Mouse (Mus musculus): Measurements from ENCODE around the gene Gm3149. TPM values are rescaled to one million over a fixed set of nuclear protein-coding genes. Genes with fewer than 3 reads are reported as not detected.
"Not testable (repeated sequence)": the region's sequence is repeated elsewhere in the genome, so short reads cannot be mapped to it uniquely, and the experiment has no call there.

Gm3149 gene
- not detected in 2 replicates for polyA plus RNA-seq (2014; fragmentation: Nextera tagmentation; extraction: Ambion mirVana)

GRCm38 (mm10) chr14:4316983-4317382 is at the start of gene Gm3149:
TSS of gene Gm3149 (plus strand) at chr14:4317283.
- H3K4me3 ChIP-seq (replicated peaks; ENCODE audit: low read depth, low read length); H3K4me2 ChIP-seq (ENCODE audit: low read length); H3K27me3 ChIP-seq (ENCODE audit: control insufficient read depth, insufficient read depth, low read length); H3K36me3 ChIP-seq (ENCODE audit: control insufficient read depth, insufficient read depth, low read length); H3K9me3 ChIP-seq (ENCODE audit: control insufficient read depth, low read length); DNase-seq; H3K27ac ChIP-seq (replicated peaks; ENCODE audit: low read depth, low read length); ATAC-seq (ENCODE audit: low FRiP score, low TSS enrichment); H3K9ac ChIP-seq (replicated peaks; ENCODE audit: low read length); H3K4me1 ChIP-seq (ENCODE audit: control insufficient read depth, insufficient read depth, low read length): not testable (repeated sequence)
- no CpG with 5 or more reads among the region's 1 CpGs for WGBS

GRCm38 (mm10) chr14:4269238-4269950 is 47.7 kb upstream of the Gm3149 start:
- not testable (repeated sequence) for H3K9me3 ChIP-seq (ENCODE audit: control insufficient read depth, low read length); H3K27me3 ChIP-seq (ENCODE audit: control insufficient read depth, insufficient read depth, low read length); H3K9ac ChIP-seq (replicated peaks; ENCODE audit: low read length); H3K27ac ChIP-seq (replicated peaks; ENCODE audit: low read depth, low read length); H3K4me2 ChIP-seq (ENCODE audit: low read length); H3K36me3 ChIP-seq (ENCODE audit: control insufficient read depth, insufficient read depth, low read length); DNase-seq; ATAC-seq (ENCODE audit: low FRiP score, low TSS enrichment); H3K4me3 ChIP-seq (replicated peaks; ENCODE audit: low read depth, low read length); H3K4me1 ChIP-seq (ENCODE audit: control insufficient read depth, insufficient read depth, low read length)
- WGBS = 81% methylated on average over 2 of the region's 2 CpGs

GRCm38 (mm10) chr14:4279828-4280227 is 37.3 kb upstream of the Gm3149 start:
- WGBS = 91% methylated on average over 2 of the region's 3 CpGs
- H3K4me2 ChIP-seq (ENCODE audit: low read length); H3K36me3 ChIP-seq (ENCODE audit: control insufficient read depth, insufficient read depth, low read length); H3K4me1 ChIP-seq (ENCODE audit: control insufficient read depth, insufficient read depth, low read length); ATAC-seq (ENCODE audit: low FRiP score, low TSS enrichment); H3K27ac ChIP-seq (replicated peaks; ENCODE audit: low read depth, low read length); H3K9me3 ChIP-seq (ENCODE audit: control insufficient read depth, low read length); H3K4me3 ChIP-seq (replicated peaks; ENCODE audit: low read depth, low read length); H3K9ac ChIP-seq (replicated peaks; ENCODE audit: low read length); DNase-seq; H3K27me3 ChIP-seq (ENCODE audit: control insufficient read depth, insufficient read depth, low read length): not testable (repeated sequence)

DNA sequence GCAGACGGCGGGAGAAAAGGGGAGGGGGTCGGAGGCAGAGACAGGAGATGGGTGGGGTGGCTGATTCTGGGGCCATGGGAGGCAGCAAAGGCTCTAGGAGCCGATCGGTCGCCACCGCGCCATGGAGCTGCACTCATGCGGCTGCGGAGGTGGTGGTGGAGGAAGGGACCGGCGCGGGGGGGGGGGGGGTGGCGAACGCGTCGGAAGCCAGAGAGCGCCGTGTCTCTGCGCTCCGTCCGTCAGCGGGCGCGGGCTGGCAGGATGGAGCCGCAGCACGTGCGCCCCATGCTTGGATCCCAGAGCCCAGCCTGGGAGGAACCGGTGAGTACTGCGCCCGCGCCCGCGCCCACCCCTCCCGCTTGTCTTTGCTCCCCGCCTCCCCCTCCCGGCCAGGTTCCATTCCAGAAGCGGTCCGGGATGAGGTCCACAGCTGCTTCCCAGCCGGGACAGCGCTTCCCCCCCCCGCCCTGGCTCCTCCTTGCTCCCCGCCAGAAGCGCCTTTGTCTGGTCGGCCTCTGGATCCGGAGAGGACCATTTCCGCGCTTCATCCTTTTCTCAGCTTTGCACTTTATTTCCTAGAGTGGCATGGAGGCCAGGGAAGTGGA is 17.5 kb downstream of the Gm3149 start, which contains the start of gene 2610042L04Rik:
2610042L04Rik (plus strand) TSS at position 288 of the 605 bp plus-strand sequence.
- ATAC-seq (ENCODE audit: low FRiP score, low TSS enrichment); H3K9me3 ChIP-seq (ENCODE audit: control insufficient read depth, low read length); H3K36me3 ChIP-seq (ENCODE audit: control insufficient read depth, insufficient read depth, low read length); H3K4me1 ChIP-seq (ENCODE audit: control insufficient read depth, insufficient read depth, low read length); H3K27ac ChIP-seq (replicated peaks; ENCODE audit: low read depth, low read length); H3K27me3 ChIP-seq (ENCODE audit: control insufficient read depth, insufficient read depth, low read length): not testable (repeated sequence)
- 3% methylated on average over 41 of the region's 48 CpGs for WGBS
- peak within 1 kb of the TSS; percentile 58 for H3K4me2 ChIP-seq (ENCODE audit: low read length)
- peak; percentile 34 for DNase-seq
- H3K4me3 ChIP-seq (replicated peaks; ENCODE audit: low read depth, low read length) = peak within 1 kb of the TSS; percentile 42
- H3K9ac ChIP-seq (replicated peaks; ENCODE audit: low read length) = peak within 1 kb of the TSS; percentile 55

DNA sequence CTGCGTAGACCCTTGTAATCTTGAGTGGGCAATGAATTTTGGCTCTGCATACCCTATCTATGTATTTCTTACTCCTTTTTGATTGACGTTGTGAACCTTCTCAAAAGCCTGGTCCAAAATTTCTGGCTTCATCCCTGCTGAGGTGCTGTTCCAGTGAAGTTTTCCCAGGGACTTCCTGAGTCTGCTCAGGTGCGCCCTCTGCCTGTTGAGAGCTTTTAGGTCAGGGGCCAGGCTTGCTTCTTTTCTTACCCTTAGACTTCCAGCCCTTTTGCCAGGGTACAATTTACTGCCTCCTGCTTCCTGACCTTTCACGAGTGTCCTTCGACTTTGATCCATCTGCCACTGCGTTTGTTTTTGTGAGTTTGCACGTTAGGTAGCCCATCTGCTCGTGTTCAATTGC is 18.4 kb downstream of the Gm3149 start:
- not testable (repeated sequence) for H3K4me3 ChIP-seq (replicated peaks; ENCODE audit: low read depth, low read length); ATAC-seq (ENCODE audit: low FRiP score, low TSS enrichment); H3K4me2 ChIP-seq (ENCODE audit: low read length); H3K4me1 ChIP-seq (ENCODE audit: control insufficient read depth, insufficient read depth, low read length); H3K36me3 ChIP-seq (ENCODE audit: control insufficient read depth, insufficient read depth, low read length); H3K9ac ChIP-seq (replicated peaks; ENCODE audit: low read length); H3K9me3 ChIP-seq (ENCODE audit: control insufficient read depth, low read length); H3K27ac ChIP-seq (replicated peaks; ENCODE audit: low read depth, low read length); H3K27me3 ChIP-seq (ENCODE audit: control insufficient read depth, insufficient read depth, low read length)
- peak; percentile 0 for DNase-seq
- 7% methylated on average over 7 of the region's 8 CpGs for WGBS

DNA sequence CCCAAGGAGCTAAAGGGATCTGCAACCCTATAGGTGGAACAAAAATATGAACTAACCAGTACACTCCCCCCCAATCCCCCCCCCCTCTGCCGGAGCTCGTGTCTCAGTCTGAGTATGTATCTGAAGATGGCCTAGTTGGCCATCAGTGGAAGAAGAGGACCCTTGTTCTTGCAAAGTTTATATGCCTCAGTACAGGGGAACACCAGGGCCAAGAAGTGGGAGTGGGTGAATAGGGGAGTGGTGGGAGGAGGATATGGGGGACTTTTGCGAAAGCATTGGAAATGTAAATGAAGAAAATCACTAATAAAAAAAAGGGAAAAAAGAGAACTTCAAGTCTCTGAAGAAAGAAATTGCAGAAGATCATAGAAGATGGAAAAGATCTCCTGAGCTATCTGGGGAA is 51.9 kb downstream of the Gm3149 start:
- not testable (repeated sequence) for H3K36me3 ChIP-seq (ENCODE audit: control insufficient read depth, insufficient read depth, low read length); ATAC-seq (ENCODE audit: low FRiP score, low TSS enrichment); H3K4me3 ChIP-seq (replicated peaks; ENCODE audit: low read depth, low read length); H3K27me3 ChIP-seq (ENCODE audit: control insufficient read depth, insufficient read depth, low read length); DNase-seq; H3K4me2 ChIP-seq (ENCODE audit: low read length); H3K27ac ChIP-seq (replicated peaks; ENCODE audit: low read depth, low read length); H3K9ac ChIP-seq (replicated peaks; ENCODE audit: low read length); H3K9me3 ChIP-seq (ENCODE audit: control insufficient read depth, low read length); H3K4me1 ChIP-seq (ENCODE audit: control insufficient read depth, insufficient read depth, low read length)
- WGBS = 82% methylated on average over 3 of the region's 3 CpGs

DNA sequence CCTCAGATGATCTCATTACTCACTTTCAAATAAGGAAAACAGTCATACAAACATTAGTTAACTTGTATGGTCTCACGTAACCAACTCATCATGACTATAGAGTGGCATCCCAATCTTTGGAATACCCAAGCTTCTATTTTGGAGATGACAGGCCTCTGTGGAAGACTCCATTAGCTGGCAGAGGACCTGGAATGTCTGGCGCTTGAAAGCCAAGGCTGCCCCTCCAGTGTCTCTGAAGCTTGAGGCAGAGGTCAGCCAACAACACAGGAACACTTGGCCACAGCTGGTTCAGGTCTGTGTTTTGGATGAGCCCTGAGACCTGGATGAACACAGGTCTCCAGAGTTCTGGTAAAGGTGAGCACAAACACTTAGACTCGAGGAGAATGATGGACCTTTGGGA is 52.6 kb downstream of the Gm3149 start:
- H3K27ac ChIP-seq (replicated peaks; ENCODE audit: low read depth, low read length); ATAC-seq (ENCODE audit: low FRiP score, low TSS enrichment); H3K27me3 ChIP-seq (ENCODE audit: control insufficient read depth, insufficient read depth, low read length): not testable (repeated sequence)

More for the DNA sequence above, 52.6 kb downstream of the Gm3149 start:
- H3K4me3 ChIP-seq (replicated peaks; ENCODE audit: low read depth, low read length); H3K4me1 ChIP-seq (ENCODE audit: control insufficient read depth, insufficient read depth, low read length); H3K9ac ChIP-seq (replicated peaks; ENCODE audit: low read length); H3K4me2 ChIP-seq (ENCODE audit: low read length); DNase-seq; H3K9me3 ChIP-seq (ENCODE audit: control insufficient read depth, low read length); H3K36me3 ChIP-seq (ENCODE audit: control insufficient read depth, insufficient read depth, low read length): not testable (repeated sequence)
- 79% methylated on average over 3 of the region's 3 CpGs for WGBS
